Mouse (Mus musculus) brain, embryonic 14.5 days (tissue): ENCODE results near the gene Gm45713.

Source experiments
- CTCF ChIP-seq: fragments of 200-500 bp; IDR thresholded peaks from 2 replicates; pipeline ENCODE4 v1.5.1; 2012; ENCODE audit warnings: inconsistent platforms, mild to moderate bottlenecking, moderate library complexity, borderline replicate concordance; ENCODE audit not compliant: insufficient read depth, insufficient read length; ENCODE audit errors: extremely low read depth
- POLR2A ChIP-seq: fragments of 200-500 bp; IDR thresholded peaks from 2 replicates; pipeline ENCODE4 v1.6.1; 2012; ENCODE audit warnings: mild to moderate bottlenecking, inconsistent platforms, borderline replicate concordance; ENCODE audit not compliant: poor library complexity, insufficient read depth, insufficient read length, severe bottlenecking; ENCODE audit errors: extremely low read depth

DNA sequence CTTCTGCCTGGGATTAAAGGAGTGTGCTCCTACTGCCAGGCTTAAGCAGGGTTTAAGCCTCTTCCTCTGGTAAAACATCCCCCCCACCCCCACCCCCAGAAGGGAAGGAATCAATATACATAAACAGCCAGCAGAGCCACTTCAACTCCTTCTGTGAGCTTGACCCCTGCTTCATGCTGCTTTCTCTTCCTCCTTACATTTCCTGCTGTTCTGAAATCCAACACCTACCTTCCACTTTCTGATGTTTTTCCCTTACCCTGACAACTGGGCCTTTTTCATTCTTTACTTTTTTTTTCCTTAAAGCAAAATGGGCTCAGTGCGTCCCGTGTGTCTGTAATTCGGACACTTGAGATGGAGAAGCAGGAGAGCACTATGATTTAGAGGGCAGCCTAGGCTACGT, 14.3 kb upstream of the Gm45713 start:
- TF ChIP-seq CTCF (no peak), POLR2A (no peak)
